Mouse (Mus musculus) lung, postnatal 4 days (tissue): Measurements from ENCODE around the gene Zxdc.

Experiments used
- DNase-seq, 2 experiments: peaks; one replicate each; pipeline ENCODE4 v3.0.0; 2021

The Zxdc gene

DNA sequence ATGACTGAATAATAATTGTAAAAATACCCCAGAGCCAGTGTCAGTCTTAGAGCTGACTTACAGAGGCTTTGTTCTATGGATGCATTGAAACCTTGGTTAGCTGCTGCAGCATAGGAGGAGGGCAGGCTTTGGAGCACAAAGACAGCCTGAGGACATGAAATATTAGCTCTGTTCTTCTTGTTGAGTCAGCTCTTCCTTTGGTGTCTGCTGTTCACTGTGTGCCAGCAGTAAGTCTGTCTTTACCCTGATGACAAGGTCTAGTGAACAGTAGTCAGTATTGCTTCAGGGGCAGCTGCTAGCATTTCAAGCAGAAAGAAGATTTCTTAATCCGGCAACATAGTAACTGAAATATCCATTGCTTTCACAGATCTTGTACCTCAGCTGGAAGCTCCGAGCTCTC lies 12.2 kb downstream of the Zxdc start:
- DNase-seq: no peak

DNA sequence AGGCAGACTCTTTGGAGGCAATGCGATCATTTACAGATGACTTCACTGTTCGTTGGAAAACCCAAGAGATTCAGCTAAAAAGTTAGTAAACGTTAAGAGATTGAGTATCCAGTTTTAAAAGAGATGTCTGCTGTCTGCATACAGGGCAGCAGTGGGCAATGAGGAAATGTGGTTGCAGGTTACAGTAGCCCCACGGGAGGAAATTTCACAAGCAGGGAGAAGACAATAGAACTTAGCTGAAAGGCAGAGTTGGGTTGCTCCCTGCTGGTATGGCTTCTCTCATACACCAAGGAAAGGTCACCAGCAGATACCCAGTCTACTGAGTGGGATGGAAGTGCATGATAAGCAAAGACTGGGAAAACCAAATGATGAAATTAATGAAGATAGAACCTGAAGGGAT lies 21.3 kb downstream of the Zxdc start:
- DNase-seq: no peak

DNA sequence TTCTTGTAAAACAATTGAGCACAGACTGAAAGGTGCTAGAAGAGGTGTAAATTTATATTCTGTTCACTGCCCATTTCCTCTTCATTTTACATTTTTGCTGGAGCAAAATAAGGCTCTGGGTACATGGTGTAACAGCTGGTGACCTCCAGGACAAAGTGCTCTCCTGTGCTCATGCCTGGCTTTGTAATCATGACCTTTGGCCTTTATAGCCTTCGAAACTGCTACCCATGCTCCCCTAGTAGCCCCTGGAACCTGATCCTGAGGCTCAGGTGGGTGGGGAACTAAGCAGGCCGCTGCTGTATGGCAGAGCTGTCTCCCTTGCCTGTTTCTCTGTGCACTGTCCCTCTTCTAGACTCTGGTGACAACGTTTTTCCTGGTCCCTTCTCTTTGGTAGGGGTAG lies 24.7 kb downstream of the Zxdc start:
- no peak for DNase-seq

DNA sequence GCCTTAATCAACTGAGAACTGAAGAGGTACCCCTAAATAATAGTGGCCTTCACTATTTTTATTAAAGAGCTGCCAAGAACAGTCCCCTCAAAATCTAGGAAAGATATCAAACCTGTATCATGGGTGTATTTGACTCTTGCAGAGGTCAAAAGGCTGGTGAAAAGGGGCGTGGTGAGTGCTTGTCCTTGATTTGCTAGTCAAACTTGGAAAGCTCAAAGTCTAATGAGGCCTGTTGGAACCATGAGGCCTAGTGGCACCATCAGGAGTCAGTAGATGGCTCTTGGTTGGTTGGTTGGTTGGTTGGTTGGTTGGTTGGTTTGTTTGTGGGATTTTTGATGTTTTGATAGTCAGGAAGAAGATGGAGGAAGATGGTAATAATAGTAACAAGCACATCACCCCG lies 26.5 kb downstream of the Zxdc start:
- DNase-seq: no peak

DNA sequence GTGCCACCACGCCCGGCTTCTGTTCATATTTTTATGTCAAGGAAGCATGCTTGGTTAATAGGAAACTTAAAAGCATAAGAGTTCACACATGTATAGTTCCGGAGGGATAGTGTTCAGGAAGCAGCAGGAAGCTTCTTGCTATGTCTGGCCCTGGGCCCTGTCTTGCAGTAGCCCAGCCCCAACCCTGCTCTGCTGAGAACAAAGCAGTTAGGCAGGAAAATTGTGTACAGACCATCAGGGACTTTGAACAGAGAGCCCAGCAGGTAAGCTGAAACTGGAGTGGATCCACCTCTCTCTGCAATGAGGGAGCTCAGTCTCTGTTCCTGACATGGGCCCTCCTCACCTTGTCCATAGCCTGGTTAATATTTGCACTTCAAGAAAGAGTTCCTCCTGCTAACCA lies 28.0 kb downstream of the Zxdc start:
- DNase-seq: no peak

DNA sequence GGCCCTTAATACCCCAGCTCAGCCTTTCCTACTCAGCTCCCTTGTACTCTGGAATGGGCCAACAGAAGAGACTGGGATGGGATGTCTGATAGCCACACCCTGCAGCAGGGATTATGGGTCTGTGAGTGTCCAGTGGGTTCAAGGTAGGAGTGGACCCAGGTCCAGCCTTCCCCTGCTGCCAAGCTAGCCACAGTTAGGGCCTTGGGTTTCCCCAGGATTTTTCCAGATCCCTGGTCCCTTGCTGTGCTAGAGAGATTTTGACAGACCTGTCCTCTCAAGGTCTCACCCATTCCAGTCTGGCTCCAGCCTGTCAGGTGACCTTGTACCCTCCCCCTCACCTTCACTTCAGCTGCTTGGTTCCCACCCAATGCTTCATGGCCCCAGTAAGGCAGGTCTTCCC lies 39.3 kb downstream of the Zxdc start:
- no peak for DNase-seq

DNA sequence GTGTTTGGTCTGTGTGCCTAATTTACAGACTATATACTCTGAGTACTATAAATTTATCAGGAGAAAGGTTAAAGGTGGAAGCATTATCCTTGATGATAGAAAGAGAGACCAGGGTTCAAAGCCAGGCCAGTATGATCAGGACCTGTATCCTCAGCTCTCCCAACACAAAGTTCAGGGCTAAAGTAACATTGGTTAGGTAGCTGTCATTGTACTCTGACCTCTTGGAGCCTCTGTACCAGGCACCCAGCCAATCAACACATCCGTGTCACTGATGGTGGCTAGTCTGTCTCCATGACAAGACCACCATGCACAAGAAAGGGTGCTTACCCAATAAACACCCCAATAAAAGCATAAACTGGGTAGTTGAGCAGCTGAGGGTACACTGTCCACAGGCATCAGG lies 41.7 kb downstream of the Zxdc start:
- DNase-seq: no peak

DNA sequence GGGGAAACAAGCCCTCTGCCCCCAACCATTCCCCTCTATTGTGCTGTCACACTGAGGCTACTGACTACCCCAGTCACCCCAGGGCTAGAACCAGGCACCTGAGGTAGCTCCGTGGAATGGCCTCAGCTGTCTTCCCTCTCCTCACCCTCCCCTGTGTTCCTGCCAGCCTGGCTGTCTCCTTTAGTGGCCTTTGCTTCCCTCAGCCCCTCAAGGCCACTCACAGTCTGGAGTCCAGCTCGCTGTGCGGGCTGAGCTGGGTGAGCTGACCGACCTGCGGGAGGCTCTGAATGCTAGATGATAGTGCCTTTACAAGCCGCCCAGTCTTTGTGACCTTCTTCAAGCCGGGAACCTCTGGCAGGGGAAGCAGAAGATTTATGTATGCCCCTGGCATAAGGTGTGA lies 42.6 kb downstream of the Zxdc start:
- peak in 1 of 2 experiments; percentile 15 for DNase-seq

DNA sequence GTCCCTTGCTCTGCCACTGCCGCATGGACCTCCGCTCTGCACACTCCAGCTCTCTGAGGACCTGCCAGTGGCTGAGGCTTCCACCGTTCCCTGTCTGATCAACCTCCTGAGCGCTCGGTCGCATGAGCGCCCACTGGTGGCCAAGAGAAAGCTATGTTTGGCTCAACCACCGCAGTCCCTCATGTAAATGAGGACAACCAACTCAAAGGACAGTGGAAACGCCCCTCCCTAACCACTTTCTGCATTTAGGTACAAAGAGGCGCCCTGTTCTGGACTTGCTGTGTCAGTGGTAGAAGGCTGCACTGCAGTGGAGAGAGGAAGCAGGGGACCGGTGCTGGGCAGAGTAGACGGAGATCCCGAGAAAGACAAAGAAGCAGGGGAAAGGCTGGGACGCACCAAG lies 53.3 kb downstream of the Zxdc start:
- DNase-seq: peak; percentile 83 to 85

DNA sequence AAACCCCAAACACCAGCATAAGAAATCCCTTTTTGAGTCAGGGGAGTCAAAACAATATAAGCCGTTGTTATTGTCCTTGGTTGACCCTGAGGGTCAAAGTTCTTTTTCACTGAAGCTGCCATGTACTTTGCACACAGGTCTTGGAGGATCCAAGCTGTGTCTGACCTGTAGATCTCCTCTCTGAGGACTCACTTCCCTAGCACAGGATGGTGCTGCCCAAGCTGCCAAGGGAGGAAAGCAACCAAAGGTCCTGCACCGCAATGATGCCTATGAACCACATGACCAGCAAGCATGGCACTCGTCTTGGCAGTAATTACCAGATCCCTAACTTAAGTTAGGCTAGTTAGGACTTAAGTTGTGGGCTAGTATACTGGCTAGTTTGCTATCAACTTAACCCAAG lies 56.1 kb downstream of the Zxdc start:
- DNase-seq: no peak

DNA sequence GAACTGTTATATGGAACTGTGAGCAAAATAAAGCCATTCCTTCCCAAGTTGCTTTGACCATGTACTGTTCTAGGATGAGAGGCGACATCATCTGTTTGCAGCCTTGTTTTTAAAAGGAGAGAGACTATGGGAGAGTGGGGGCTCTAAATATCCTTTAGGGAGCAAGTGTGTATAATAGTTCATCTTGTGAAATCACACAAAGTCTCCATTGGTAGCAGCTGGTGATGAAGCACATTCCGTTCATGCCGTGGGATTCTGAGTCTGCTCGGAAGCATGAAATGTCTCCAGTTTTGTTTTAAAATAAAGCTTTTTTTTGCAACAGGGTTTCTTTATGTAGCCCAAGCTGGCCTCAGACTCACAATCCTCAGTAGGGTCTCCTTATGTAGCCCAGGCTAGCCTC lies 56.7 kb downstream of the Zxdc start:
- no peak for DNase-seq

DNA sequence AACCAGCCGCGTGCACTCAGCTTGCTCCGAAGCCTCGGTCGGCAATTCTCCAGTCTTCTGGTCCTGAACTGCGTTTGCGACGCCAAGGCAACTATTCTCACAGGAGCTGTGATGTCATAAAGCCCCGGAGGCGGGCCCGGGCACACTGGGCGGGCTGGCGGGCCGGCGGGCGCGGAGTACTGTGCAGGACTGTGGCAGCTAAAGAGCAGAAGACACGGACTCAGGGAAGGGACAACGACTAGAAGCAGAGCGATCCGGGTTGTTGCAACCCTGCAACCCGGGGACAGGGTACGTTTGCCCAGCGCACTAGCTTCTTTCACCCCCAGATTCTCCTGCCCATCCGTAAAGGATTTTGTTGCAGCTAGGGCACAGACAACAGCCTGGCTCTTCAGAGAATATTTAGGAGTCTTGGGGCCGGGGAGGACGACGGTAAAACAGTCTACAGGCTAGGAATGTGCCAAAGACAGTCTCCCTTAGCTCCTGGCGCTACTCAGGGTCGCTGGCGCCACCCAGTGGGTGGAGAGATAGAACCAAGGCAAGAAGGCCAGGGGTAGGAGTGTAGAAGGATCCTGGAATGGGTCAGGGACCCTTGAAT lies 59.2 kb downstream of the Zxdc start, which contains the start of gene Cfap100:
TSS of gene Cfap100 (minus strand) at position 418 of the 595 bp plus-strand sequence.
- DNase-seq: peak; percentile 80 to 84

DNA sequence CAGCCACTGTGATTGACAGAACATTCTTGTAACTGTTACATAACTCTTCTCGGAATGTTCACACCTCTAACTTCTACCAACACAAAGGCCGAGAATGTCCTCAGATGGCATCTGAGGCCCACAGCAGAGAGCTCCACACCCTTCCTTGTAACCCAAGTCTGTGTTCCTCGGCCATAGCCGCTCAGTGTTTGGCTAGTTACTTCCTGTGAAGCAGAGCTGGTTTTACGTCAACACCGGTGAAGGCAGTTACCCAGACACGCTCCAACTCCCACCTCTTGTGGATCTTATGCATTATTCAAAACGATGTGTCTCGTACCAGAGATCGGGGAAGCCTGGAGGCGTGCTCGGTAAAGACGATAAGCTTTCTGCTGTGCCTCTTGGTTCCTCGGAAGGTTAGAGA lies 60.6 kb downstream of the Zxdc start:
- DNase-seq: no peak

DNA sequence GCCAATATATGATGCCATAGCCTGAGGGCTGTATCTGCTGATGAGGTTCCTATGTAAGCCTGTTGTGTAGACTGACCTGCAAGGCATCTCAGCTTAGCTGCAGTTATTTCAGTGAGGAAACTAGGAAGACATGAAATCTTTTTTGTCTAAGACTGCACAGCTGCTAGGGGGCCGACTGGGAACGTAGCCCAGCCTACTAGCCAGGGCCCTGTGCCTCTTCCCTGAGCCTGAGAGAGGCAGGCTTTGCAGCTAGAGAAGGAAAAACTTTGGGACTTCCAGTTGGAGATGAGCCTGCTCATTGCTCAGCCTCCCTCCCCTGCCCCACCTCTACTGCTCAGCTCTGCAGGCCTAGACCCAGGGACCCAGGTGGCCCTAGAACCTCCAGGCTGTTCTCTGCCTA lies 62.2 kb downstream of the Zxdc start:
- peak in 1 of 2 experiments; percentile 56 for DNase-seq

DNA sequence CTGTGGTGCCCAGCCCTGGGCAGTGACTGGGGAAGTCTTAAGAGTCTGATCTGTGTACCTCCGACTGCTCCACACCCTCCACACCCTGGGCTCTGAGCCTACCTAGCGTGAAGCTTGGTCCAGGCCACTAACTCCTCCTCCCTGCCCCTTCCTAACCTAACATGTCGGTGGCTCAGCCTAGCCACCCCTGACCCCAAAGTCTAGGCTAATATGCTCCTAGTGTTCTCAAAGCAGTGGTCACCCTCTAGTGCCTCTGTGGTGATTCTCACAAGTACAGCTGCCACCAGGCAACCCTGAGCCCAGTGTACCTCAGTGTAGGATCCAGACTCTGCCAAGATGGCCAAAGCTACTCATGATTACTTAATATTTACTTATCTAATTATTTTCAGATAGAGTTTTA lies 65.4 kb downstream of the Zxdc start:
- DNase-seq: no peak

DNA sequence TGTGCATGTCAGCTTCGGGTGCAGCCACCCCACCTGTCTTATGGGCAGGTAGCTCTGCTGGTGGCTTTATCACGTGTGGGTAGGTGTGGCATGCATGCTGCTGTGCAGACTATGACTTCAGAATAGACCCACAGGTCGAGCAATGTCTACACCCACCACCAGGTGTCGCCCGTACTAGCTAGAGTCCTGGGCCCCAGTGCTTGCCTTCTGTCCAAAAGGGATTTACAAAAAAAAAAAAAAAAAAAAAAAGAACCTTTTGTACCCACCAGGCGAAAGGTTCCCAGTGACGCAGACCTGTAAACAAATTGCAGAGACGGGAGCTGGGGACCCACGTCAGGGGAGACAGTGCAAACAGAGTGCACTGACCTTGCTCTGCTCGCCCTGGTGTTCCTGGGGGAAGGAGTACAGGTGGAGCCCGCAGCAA lies 65.9 kb downstream of the Zxdc start:
- peak; percentile 83 for DNase-seq

DNA sequence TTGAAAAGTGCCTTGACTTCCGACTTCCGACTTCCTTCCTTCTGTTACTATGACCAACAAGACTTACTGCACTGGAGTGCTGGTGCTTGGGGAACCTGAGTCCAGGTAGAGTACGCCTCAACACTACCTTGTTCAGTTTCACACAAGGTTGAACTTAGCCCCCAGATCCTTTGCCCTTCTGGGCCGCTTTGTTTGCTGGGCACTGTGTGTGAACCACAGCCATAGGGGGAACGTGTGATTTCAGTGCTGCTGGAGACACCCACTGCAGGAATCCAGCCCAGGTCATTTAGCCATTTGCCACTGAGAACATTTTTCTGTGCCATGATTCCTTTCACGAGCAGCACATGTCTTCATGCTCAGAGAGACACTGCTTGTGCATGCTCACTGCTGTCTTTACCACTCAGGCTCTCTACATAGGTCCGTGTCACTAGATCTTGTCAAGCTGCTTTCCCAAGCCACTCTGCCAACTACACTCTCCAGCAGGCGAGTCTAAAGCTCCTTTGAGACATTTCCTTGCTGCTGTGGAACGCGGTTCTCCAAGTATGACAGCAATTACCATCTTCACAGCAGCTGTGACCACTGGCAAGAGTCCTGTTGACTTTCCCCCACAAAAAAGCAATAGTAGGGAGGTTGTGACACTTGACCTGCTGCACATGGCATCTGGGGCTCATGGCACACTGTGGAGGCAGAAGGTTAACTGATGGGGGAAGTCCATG lies 67.1 kb downstream of the Zxdc start:
- peak; percentile 47 to 78 for DNase-seq

DNA sequence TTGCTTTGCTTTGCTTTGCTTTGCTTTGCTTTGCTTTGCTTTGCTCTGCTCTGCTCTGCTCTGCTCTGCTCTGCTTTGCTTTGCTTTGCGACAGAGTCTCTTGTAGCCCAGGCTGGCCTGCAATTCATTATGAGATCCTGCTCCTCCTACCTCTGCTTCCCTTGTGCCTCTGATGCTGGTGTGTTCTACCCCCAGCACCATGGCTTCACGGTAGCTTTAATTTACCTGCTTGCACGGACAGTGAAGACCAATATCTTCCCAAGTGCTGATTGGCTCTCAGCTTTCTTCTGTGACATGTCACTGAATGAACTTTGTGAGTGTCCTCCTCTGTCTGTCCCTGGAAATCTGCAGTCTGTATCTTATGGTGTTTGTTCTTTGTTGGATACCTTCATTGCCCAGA lies 67.7 kb downstream of the Zxdc start:
- no peak for DNase-seq

DNA sequence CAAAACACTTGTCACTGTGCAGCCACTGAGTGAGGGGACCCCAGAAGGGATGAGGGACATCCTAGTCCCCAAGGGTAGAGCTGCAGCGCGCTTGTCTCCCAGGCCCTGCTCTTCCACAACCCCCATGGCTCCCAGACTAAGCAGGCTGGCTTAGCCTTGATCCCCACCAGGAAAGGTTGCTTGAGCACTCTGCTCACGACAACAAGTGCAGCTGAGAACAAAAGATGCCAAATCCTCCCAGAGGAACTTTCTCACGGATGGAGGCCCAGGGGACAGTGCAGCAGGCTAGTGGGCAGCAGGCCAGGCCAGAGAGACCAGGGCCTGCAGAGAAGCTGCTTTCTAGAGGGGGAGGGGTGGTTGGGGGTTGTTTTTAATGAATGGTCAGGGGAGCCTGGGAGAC lies 77.6 kb downstream of the Zxdc start:
- DNase-seq: no peak

DNA sequence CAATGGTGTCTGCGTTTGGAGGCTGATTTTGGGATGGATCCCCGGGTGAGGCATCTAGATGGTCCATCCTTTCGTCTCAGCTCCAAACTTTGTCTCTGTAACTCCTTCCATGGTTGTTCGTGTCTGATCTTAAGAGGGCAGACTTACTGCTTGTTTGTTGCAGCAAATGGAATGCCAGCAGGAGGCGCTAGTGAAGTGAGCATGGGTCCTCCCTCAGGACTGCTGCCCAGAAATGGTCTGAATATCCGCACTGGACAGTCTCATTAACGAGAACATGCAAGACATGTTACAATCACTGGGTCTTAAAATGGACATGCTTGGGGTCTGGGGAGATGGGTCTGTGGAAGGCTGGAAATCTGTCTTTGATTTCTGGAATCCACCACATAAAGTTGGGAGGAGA lies 80.9 kb downstream of the Zxdc start:
- DNase-seq: peak; percentile 83 to 88

DNA sequence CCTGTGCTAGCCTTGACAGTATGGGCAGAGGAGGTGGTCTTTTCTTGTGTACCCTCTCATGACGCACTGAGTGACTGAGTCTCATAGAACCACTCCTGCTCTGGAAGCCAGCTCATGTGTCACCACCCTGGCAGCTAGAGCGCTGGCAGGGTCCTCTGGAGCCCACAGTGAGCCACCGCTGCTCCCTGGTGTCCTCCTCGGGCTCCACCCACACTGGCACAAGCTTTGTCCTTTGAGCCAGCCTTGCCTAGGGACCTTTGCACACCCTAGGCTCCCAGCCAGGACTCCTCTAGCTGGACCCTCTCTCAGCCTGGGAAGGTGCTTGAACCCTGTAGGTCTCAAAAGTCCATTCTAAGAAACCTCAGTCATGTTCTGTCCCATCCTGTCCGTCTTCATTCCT lies 81.4 kb downstream of the Zxdc start:
- peak; percentile 45 to 70 for DNase-seq

DNA sequence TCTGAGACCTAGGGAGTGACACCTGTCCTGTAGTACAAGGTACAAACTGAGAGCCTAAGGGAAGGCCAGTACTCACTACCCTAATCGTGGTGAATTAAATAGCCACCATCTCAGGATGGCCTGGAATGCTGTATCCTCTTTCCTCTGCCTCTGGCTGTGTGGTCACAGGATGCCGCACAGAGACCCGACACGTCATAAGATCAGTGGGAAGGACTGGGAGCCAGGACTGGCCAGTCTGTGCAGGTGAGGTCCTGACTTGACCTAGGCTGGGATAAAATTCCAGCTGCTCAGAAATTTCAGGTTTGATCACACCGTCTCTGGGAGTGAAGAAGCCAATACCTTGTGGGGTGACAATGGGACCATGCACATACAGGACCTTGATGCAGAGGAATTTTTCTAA lies 82.2 kb downstream of the Zxdc start:
- no peak for DNase-seq

DNA sequence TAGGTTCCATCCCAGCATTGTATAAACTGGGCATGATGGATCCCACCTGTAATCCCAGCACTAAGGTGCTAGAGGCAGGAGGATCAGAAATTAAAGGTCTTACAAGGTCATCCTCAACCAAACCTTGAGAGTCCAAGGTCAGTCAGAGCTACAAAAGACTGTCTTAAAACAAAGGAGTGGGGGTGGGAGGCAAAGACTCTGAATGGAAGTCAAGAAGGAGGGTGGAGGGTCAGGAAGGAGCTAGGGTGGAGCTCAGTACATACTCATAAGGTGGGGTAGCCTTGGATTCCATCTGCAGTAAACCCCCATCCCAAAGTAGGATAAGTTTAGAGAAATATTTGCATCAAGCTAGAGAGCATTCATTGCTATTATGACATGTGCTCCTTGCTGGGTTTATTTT lies 83.3 kb downstream of the Zxdc start:
- no peak for DNase-seq
